Mouse (Mus musculus): Measurements from ENCODE around the gene Eef1akmt3.
"Not testable (repeated sequence)": the region's sequence is repeated elsewhere in the genome, so short reads cannot be mapped to it uniquely, and the experiment has no call there.

GRCm38 (mm10) chr10:127072969-127073368 is 31.7 kb upstream of the Eef1akmt3 start:
- not testable (repeated sequence) for TF ChIP-seq GATA1, TAL1 (IDR thresholded peaks at IDR 0.05; ENCODE audit: low read length)
